Mouse (Mus musculus) liver, embryonic 14 days (tissue): ENCODE results near the gene Gm17622. TPM values are rescaled to one million over a fixed set of nuclear protein-coding genes. Genes with fewer than 3 reads are reported as not detected.

ENCODE experiments used
- polyA plus RNA-seq: library from polyadenylated mRNA; depleted of rRNA; stranded (reverse); fragments of >200 nt; gene quantifications from 2 replicates; pipeline ENCODE4 v1.2.3, GENCODE M21; 2012; rRNA removed

The Gm17622 gene
- not detected in 2 replicates for polyA plus RNA-seq

GRCm38 (mm10) chr13:96490433-96490832 lies at the start of gene Gm17622:
Gene Gm17622, plus strand, starts transcription at chr13:96490733.

DNA sequence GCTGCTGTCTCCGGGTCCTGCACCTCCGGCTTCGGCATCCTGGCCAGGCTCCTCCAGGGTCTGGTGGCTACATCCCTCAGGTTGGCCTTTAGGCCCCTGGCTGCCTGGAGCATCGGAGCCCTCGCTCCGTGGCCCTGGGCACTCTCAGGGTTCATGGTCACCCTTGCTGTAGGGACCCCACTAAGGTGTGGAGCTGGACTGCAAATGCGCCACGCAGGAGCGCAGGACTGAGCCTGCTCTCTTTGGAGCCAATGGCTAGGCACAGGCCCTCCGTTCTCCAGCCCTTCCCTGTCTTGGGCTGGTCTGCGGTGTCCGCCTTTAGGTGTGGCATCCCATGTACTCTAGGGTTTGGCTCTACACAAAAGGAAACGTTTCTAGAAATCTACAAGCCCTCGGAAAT lies 19.6 kb upstream of the Gm17622 start, which contains the start of gene Ankdd1b:
Ankdd1b (minus strand) TSS at position 242 of the 400 bp plus-strand sequence.

Other genes with a start within 250 kb of the Gm17622 start
- gene Poc5, start 102.4 kb upstream of the Gm17622 start, polyA plus RNA-seq: 4.1 and 4.2 TPM in 2 replicates
- 0.02 TPM in 1 of 2 replicates, not detected in the other for gene Ankdd1b, start 19.5 kb upstream of the Gm17622 start, polyA plus RNA-seq
- gene Polk, start 51.8 kb downstream of the Gm17622 start, polyA plus RNA-seq: 2.9 and 3.3 TPM in 2 replicates
- gene Col4a3bp, start 51.9 kb downstream of the Gm17622 start, polyA plus RNA-seq: 5.7 and 7.0 TPM in 2 replicates
- gene Hmgcr, start 180.2 kb downstream of the Gm17622 start, polyA plus RNA-seq: 38.9 and 42.1 TPM in 2 replicates